Mouse (Mus musculus) lung, embryonic 15.5 days (tissue): ENCODE data around the gene Olfr1350. TPM values are rescaled to one million over a fixed set of nuclear protein-coding genes. Genes with fewer than 3 reads are reported as not detected.
"Not testable (repeated sequence)": the region's sequence is repeated elsewhere in the genome, so short reads cannot be mapped to it uniquely, and the experiment has no call there.

Experiments used
- ATAC-seq: fragments of 200-750 bp; cut with Nextera tagmentation; 2 replicates; pipeline ENCODE4 v1.8.0; 2017; ENCODE audit warnings: moderate number of reproducible peaks, borderline replicate concordance; ENCODE audit not compliant: low FRiP score, low TSS enrichment; ENCODE audit errors: extremely low read depth
- H3K27ac ChIP-seq: fragments of 300-500 bp; sonication (generic); 2 replicates; pipeline ENCODE4 v1.5.1; 2015; ENCODE audit warnings: moderate library complexity, mild to moderate bottlenecking, inconsistent platforms
- H3K27me3 ChIP-seq: fragments of 300-500 bp; sonication (generic); 2 replicates; pipeline ENCODE4 v1.6.1; 2015; ENCODE audit warnings: inconsistent platforms
- H3K36me3 ChIP-seq: fragments of 300-500 bp; sonication (generic); 2 replicates; pipeline ENCODE4 v1.6.1; 2015; ENCODE audit warnings: inconsistent platforms
- H3K4me1 ChIP-seq: fragments of 300-500 bp; sonication (generic); 2 replicates; pipeline ENCODE4 v1.6.1; 2015; ENCODE audit warnings: inconsistent platforms
- H3K4me2 ChIP-seq: fragments of 300-500 bp; sonication (generic); 2 replicates; pipeline ENCODE4 v1.6.1; 2015; ENCODE audit warnings: inconsistent platforms, mild to moderate bottlenecking, moderate library complexity
- H3K4me3 ChIP-seq: fragments of 300-500 bp; sonication (generic); 2 replicates; pipeline ENCODE4 v1.5.1; 2015; ENCODE audit warnings: mild to moderate bottlenecking, inconsistent platforms
- H3K9ac ChIP-seq: fragments of 300-500 bp; sonication (generic); 2 replicates; pipeline ENCODE4 v1.6.1; 2015; ENCODE audit warnings: inconsistent platforms
- H3K9me3 ChIP-seq: fragments of 300-500 bp; sonication (generic); 2 replicates; pipeline ENCODE4 v1.6.1; 2016; ENCODE audit warnings: inconsistent platforms
- WGBS: fragments of 180-500 bp; shearing (Covaris S2); methylation state at CpG from one replicate; pipeline ENCODE4 v1.1.7; 2015; 5-methylcytosine and 5-hydroxymethylcytosine counted together
- polyA plus RNA-seq: library from polyadenylated mRNA; unstranded; fragments of >200 nt; fragmentation: Nextera tagmentation; extraction: Ambion mirVana; gene quantifications from 2 replicates; pipeline ENCODE4 v1.2.1, GENCODE M21; 2015

Olfr1350 gene
- not detected in 2 replicates for polyA plus RNA-seq

- no peaks in the 10 kb centered on the region for H3K36me3 ChIP-seq
- H3K9ac ChIP-seq = no peak within 1 kb of the TSS
- H3K27me3 ChIP-seq = no peaks in the 10 kb centered on the region
- H3K27ac ChIP-seq = no peak within 1 kb of the TSS
- no peaks in the 10 kb centered on the region for H3K4me1 ChIP-seq
- ATAC-seq = no peak
- no peak within 1 kb of the TSS for H3K4me3 ChIP-seq
- no peaks in the 10 kb centered on the region for H3K9me3 ChIP-seq
- no peak within 1 kb of the TSS for H3K4me2 ChIP-seq
Measured at GRCm38 (mm10) chr7:6564541-6564940, at the start of gene Olfr1350. Gene Olfr1350, plus strand, starts transcription at chr7:6564841.

GRCm38 (mm10) chr7:6521666-6522065, 43.0 kb upstream of the Olfr1350 start:
- no peak overlapping the region for H3K27ac ChIP-seq
- H3K4me3 ChIP-seq = no peak overlapping the region
- WGBS = 33% methylated on average over 1 of the region's 1 CpGs
- H3K4me1 ChIP-seq = no peaks in the 10 kb centered on the region
- no peak overlapping the region for H3K4me2 ChIP-seq
- no peak for ATAC-seq
- no peak overlapping the region for H3K9ac ChIP-seq
- H3K9me3 ChIP-seq = no peaks in the 10 kb centered on the region
- H3K27me3 ChIP-seq = no peaks in the 10 kb centered on the region
- H3K36me3 ChIP-seq = no peaks in the 10 kb centered on the region

GRCm38 (mm10) chr7:6522850-6523249, 41.8 kb upstream of the Olfr1350 start, which contains the start of gene Olfr1349:
Gene Olfr1349, minus strand, starts transcription at chr7:6522950.
- Histone ChIP-seq H3K4me3 (no peak within 1 kb of the TSS), H3K36me3 (no peaks in the 10 kb centered on the region), H3K9me3 (no peaks in the 10 kb centered on the region), H3K9ac (no peak within 1 kb of the TSS), H3K4me1 (no peaks in the 10 kb centered on the region), H3K27me3 (no peaks in the 10 kb centered on the region), H3K4me2 (no peak within 1 kb of the TSS), H3K27ac (no peak within 1 kb of the TSS)
- 89% methylated on average over 5 of the region's 5 CpGs for WGBS
- ATAC-seq = no peak

GRCm38 (mm10) chr7:6525001-6525400, 39.6 kb upstream of the Olfr1350 start:
- Histone ChIP-seq H3K9me3 (no peaks in the 10 kb centered on the region), H3K27me3 (no peaks in the 10 kb centered on the region), H3K9ac (no peak overlapping the region), H3K36me3 (no peaks in the 10 kb centered on the region), H3K4me2 (no peak overlapping the region), H3K4me1 (no peaks in the 10 kb centered on the region), H3K4me3 (no peak overlapping the region), H3K27ac (no peak overlapping the region)
- ATAC-seq = no peak
- WGBS = 49% methylated on average over 3 of the region's 3 CpGs

GRCm38 (mm10) chr7:6526141-6526540, 38.5 kb upstream of the Olfr1350 start:
- H3K27ac ChIP-seq = no peak overlapping the region
- H3K4me1 ChIP-seq = no peaks in the 10 kb centered on the region

GRCm38 (mm10) chr7:6586096-6586759, 21.6 kb downstream of the Olfr1350 start:
- H3K27ac ChIP-seq = no peak overlapping the region
- no peak overlapping the region for H3K4me2 ChIP-seq
- H3K36me3 ChIP-seq = no peaks in the 10 kb centered on the region
- no peak overlapping the region for H3K9ac ChIP-seq
- 41% methylated on average over 8 of the region's 8 CpGs for WGBS
- H3K4me3 ChIP-seq = no peak overlapping the region
- H3K9me3 ChIP-seq = no peaks in the 10 kb centered on the region
- no peaks in the 10 kb centered on the region for H3K27me3 ChIP-seq
- H3K4me1 ChIP-seq = no peaks in the 10 kb centered on the region
- no peak for ATAC-seq

More at GRCm38 (mm10) chr7:6526141-6526540, 38.5 kb upstream of the Olfr1350 start:
- Histone ChIP-seq H3K36me3 (no peaks in the 10 kb centered on the region), H3K4me3 (no peak overlapping the region), H3K9me3 (no peaks in the 10 kb centered on the region), H3K27me3 (no peaks in the 10 kb centered on the region), H3K9ac (no peak overlapping the region), H3K4me2 (no peak overlapping the region)
- no peak for ATAC-seq
- WGBS = 63% methylated on average over 5 of the region's 5 CpGs

GRCm38 (mm10) chr7:6588766-6589165, 24.1 kb downstream of the Olfr1350 start:
- not testable (repeated sequence) for H3K36me3 ChIP-seq, H3K27ac ChIP-seq, H3K4me1 ChIP-seq, H3K9me3 ChIP-seq, ATAC-seq, H3K9ac ChIP-seq, H3K27me3 ChIP-seq, H3K4me3 ChIP-seq, H3K4me2 ChIP-seq
- WGBS = 75% methylated on average over 13 of the region's 13 CpGs

GRCm38 (mm10) chr7:6603331-6603730, 38.7 kb downstream of the Olfr1350 start:
- Histone ChIP-seq H3K9ac (no peak overlapping the region), H3K27me3 (no peaks in the 10 kb centered on the region), H3K36me3 (no peaks in the 10 kb centered on the region), H3K4me1 (no peaks in the 10 kb centered on the region), H3K9me3 (no peaks in the 10 kb centered on the region), H3K27ac (no peak overlapping the region), H3K4me3 (no peak overlapping the region), H3K4me2 (no peak overlapping the region)
- no peak for ATAC-seq
- 82% methylated on average over 9 of the region's 9 CpGs for WGBS

Other genes with a start within 250 kb of the Olfr1350 start
- gene Zfp583, start 233.6 kb upstream of the Olfr1350 start, polyA plus RNA-seq = 5.6 and 7.3 TPM in 2 replicates
- gene Gm3854, start 221.1 kb upstream of the Olfr1350 start, polyA plus RNA-seq = 1.5 and 1.6 TPM in 2 replicates
- gene Zfp78, start 201.6 kb upstream of the Olfr1350 start, polyA plus RNA-seq = 3.4 TPM in 2 replicates
- gene Zfp28, start 181.5 kb upstream of the Olfr1350 start, polyA plus RNA-seq = 9.4 and 9.6 TPM in 2 replicates
- 0.20 TPM in 1 of 2 replicates, not detected in the other for gene Smim17, start 166.1 kb upstream of the Olfr1350 start, polyA plus RNA-seq
- 0.04 TPM in 2 replicates for gene Gm20715, start 154.6 kb upstream of the Olfr1350 start, polyA plus RNA-seq
- gene Olfr1344, start 126.2 kb upstream of the Olfr1350 start, polyA plus RNA-seq = not detected in 2 replicates
- not detected in 2 replicates for gene Olfr1336, start 108.7 kb upstream of the Olfr1350 start, polyA plus RNA-seq
- gene Olfr1346, start 97.7 kb upstream of the Olfr1350 start, polyA plus RNA-seq = not detected in 2 replicates
- not detected in 2 replicates for gene Olfr5, start 77.9 kb upstream of the Olfr1350 start, polyA plus RNA-seq
- not detected in 2 replicates for gene Olfr1347, start 65.1 kb upstream of the Olfr1350 start, polyA plus RNA-seq
- not detected in 2 replicates for gene Olfr1348, start 56.1 kb upstream of the Olfr1350 start, polyA plus RNA-seq
- not detected in 2 replicates for gene Olfr1349, start 41.9 kb upstream of the Olfr1350 start, polyA plus RNA-seq
- 1.2 and 2.9 TPM in 2 replicates for gene Zim1, start 131.6 kb downstream of the Olfr1350 start, polyA plus RNA-seq
- 117 and 127 TPM in 2 replicates for gene Peg3, start 165.6 kb downstream of the Olfr1350 start, polyA plus RNA-seq
- gene Usp29, start 165.7 kb downstream of the Olfr1350 start, polyA plus RNA-seq = 3.7 and 4.4 TPM in 2 replicates